Mouse (Mus musculus): ENCODE results near the gene Carf. TPM values are rescaled to one million over a fixed set of nuclear protein-coding genes. Genes with fewer than 3 reads are reported as not detected.
"Not testable (repeated sequence)": the region's sequence is repeated elsewhere in the genome, so short reads cannot be mapped to it uniquely, and the experiment has no call there.

Carf gene
- 7.6 and 8.9 TPM in 2 replicates for polyA plus RNA-seq (2015; fragmentation: Nextera tagmentation; extraction: Ambion mirVana)

DNA sequence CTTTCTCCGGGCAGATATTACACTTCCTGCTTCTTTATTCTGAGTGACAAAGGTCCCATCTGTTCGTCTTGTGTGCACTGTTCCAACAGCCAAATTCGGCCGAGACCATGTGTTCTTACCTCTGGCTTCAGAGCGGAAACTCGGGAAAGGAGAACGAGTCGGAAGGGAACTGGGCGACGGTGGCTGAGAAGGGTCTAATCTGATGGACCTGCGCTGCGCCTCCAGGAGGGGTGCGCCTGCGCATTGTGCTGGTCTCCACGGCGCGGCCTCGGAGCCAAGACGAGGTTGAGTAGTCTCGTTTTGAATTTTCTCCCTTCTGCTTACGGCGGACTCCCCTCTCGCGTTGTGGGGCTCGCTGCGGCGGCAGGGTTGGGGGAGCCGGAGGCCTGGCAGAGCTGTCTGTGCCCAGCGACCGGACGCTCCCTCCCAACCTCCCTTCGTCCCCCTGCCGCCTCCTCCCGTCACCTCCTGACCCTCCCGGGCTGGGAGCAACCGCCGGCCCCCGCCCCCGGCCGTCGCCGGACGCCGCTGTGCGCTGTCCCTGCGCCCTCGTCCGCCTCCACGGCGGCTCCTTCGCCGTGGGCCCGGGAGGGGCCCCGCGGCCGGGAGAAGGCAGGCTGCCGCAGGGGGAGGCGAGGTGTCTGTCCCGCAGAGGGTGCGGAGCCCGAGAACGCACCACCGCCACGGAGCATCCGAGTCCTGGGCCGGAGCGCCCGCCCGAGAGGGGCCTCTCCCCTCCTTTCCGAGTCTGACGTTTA is at the start of gene Carf, which contains the start of gene Wdr12:
Gene Carf (plus strand): TSS at position 224 of the 758 bp plus-strand sequence.
Gene Wdr12 (minus strand): TSS at position 622 of the 758 bp plus-strand sequence.
- Histone ChIP-seq H3K9ac (peak within 1 kb of the TSS; percentile 94), H3K4me3 (peak within 1 kb of the TSS; percentile 92), H3K27ac (peak within 1 kb of the TSS; percentile 98), H3K4me1 (replicated peaks) (peaks cover 16% of the 10 kb centered on the region), H3K27me3 (no peaks in the 10 kb centered on the region), H3K36me3 (peaks cover 7% of the 10 kb centered on the region), H3K9me3 (no peaks in the 10 kb centered on the region), H3K4me2 (peak within 1 kb of the TSS; percentile 86)
- WGBS = under 1% methylated on average over 69 of the region's 71 CpGs
- ATAC-seq (ENCODE audit: low FRiP score) = peak; percentile 98

DNA sequence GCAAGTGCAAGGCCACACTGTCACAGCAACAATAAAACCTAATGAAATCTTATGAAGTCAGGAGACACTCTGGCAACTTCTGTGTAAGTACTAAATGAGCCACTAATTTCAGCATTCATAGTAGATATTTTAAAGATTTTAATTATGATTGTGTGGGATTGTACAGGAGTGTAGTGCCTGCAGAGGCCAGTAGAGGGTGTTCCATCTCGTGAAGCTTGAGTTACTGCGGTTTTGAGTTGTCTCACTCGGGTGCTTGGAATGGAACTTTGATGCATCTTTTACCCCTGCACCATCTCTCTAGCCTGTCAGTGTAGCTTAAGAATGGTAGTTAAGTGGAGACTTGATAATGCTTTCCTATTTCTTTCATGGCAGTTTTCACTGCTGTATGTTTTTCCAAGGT is 43.4 kb upstream of the Carf start:
- no peak overlapping the region for H3K4me2 ChIP-seq
- no peaks in the 10 kb centered on the region for H3K36me3 ChIP-seq
- no peak overlapping the region for H3K4me3 ChIP-seq
- no peak overlapping the region for H3K27ac ChIP-seq
- no peaks in the 10 kb centered on the region for H3K4me1 ChIP-seq (replicated peaks)
- 41% methylated on average over 3 of the region's 3 CpGs for WGBS
- ATAC-seq (ENCODE audit: low FRiP score) = no peak
- no peaks in the 10 kb centered on the region for H3K27me3 ChIP-seq
- no peak overlapping the region for H3K9ac ChIP-seq
- no peaks in the 10 kb centered on the region for H3K9me3 ChIP-seq

DNA sequence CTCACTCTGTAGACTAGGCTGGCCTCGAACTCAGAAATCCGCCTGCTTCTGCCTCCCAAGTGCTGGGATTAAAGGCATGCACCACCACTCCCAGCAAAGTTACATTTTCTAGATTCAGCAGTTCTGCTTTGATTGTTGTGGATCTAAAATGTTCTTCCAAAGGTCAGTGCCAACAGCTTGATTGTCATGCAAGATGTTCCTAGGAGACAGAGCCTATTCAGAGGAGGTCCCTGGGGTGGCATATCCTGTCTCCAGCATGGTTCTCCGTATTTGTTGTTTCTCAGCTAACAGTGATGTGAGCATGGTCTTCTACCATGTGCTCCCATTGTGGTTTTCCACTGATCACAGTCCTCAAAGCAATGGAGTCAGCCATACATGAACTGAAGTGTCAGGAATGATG is 41.7 kb upstream of the Carf start:
- H3K4me3 ChIP-seq = no peak overlapping the region
- H3K9me3 ChIP-seq = no peaks in the 10 kb centered on the region
- H3K36me3 ChIP-seq = no peaks in the 10 kb centered on the region
- no peak for ATAC-seq (ENCODE audit: low FRiP score)
- 86% methylated on average over 3 of the region's 3 CpGs for WGBS
- H3K27ac ChIP-seq = no peak overlapping the region
- no peaks in the 10 kb centered on the region for H3K4me1 ChIP-seq (replicated peaks)
- H3K27me3 ChIP-seq = no peaks in the 10 kb centered on the region
- no peak overlapping the region for H3K4me2 ChIP-seq
- no peak overlapping the region for H3K9ac ChIP-seq

DNA sequence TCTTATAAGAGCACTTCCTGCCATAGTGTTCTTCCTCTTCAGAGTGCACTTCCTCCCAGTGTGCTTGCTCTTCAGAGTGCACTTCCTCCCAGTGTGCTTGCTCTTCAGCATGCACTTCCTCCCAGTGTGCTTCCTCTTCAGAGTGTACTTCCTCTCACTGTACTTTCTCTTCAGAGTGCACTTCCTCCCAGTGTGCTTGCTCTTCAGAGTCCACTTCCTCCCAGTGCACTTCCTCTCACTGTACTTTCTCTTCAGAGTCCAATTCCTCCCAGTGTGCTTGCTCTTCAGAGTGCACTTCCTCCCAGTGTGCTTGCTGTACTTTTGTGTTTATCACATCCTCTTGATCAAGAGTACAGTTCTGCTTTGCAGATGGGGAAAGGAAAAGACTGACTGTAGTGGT is 27.3 kb upstream of the Carf start:
- H3K9ac ChIP-seq; H3K4me2 ChIP-seq; ATAC-seq (ENCODE audit: low FRiP score); H3K27me3 ChIP-seq; H3K36me3 ChIP-seq; H3K4me3 ChIP-seq; H3K4me1 ChIP-seq (replicated peaks); H3K27ac ChIP-seq; H3K9me3 ChIP-seq: not testable (repeated sequence)

DNA sequence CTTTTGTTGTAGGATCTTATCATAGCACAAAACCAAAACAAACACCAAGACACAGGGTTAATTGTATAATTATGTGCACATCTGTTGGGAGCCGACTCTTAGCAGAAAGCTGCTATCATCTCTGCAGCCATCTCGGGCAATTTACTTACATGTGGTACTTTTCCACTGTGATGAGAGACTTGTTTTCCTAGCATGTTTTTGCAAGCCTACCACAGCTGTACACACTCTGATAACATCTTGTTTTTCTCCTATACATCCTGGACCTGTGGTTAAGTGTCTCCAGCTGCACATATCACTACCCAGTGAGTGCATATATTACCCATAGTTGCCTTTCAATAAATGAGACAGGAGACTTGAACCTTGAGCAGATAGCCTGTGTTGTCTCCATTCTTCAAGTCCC is 23.1 kb upstream of the Carf start:
- H3K4me1 ChIP-seq (replicated peaks) = no peaks in the 10 kb centered on the region
- H3K9ac ChIP-seq = no peak overlapping the region
- 87% methylated on average over 2 of the region's 2 CpGs for WGBS
- H3K36me3 ChIP-seq = peaks cover 29% of the 10 kb centered on the region
- ATAC-seq (ENCODE audit: low FRiP score) = no peak
- H3K27me3 ChIP-seq = no peaks in the 10 kb centered on the region
- no peaks in the 10 kb centered on the region for H3K9me3 ChIP-seq
- H3K4me2 ChIP-seq = no peak overlapping the region
- no peak overlapping the region for H3K4me3 ChIP-seq
- H3K27ac ChIP-seq = no peak overlapping the region

DNA sequence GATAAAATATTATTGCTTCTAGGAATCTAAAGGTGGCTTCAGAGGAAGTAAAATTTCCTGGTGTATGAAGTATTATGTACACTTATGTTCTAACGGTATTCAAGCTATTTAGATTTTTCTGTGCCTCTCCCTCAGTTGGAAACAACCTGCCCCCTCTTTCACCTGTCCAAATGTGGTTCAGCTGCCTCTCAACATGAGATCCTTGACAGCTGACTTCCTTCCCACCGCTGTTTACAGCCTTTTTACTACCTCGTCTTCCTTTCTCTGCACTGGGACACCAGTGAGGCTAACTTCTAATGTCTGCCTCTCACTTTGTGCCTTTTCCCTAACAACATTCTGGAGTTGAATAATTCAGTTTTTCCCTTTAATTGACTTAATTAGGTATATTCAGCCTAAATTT is 22.5 kb upstream of the Carf start:
- Histone ChIP-seq H3K27me3 (no peaks in the 10 kb centered on the region), H3K4me2 (no peak overlapping the region), H3K9me3 (no peaks in the 10 kb centered on the region), H3K9ac (no peak overlapping the region), H3K27ac (no peak overlapping the region), H3K36me3 (peaks cover 34% of the 10 kb centered on the region), H3K4me1 (replicated peaks) (no peaks in the 10 kb centered on the region), H3K4me3 (no peak overlapping the region)
- WGBS = 88% methylated on average over 3 of the region's 3 CpGs
- no peak for ATAC-seq (ENCODE audit: low FRiP score)

DNA sequence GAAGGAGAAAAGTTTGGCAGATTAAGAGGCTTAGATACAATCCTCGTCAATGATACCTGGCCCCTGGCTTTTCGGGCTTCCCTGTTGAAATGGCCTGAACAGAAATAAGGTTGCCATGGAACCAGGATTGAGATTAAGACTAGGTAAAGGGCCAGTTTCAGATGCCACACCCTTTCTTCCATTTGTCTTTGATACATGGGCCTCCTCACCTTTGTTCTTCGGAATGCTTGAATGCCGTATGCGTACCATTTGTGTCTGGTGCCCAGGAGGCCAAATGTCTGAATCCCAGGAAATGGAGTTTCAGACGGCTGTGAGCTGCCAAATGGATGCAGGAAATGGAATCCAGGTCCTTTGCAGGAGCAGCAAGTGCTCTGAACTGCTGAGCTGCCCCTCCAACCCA is 21.6 kb upstream of the Carf start:
- no peak for ATAC-seq (ENCODE audit: low FRiP score)
- H3K4me1 ChIP-seq (replicated peaks) = no peaks in the 10 kb centered on the region
- no peak overlapping the region for H3K4me3 ChIP-seq
- no peaks in the 10 kb centered on the region for H3K9me3 ChIP-seq
- H3K27me3 ChIP-seq = no peaks in the 10 kb centered on the region
- whole genome bisulfite sequencing = 92% methylated on average over 6 of the region's 6 CpGs
- H3K36me3 ChIP-seq = peaks cover 38% of the 10 kb centered on the region
- no peak overlapping the region for H3K27ac ChIP-seq
- H3K4me2 ChIP-seq = no peak overlapping the region
- H3K9ac ChIP-seq = no peak overlapping the region

DNA sequence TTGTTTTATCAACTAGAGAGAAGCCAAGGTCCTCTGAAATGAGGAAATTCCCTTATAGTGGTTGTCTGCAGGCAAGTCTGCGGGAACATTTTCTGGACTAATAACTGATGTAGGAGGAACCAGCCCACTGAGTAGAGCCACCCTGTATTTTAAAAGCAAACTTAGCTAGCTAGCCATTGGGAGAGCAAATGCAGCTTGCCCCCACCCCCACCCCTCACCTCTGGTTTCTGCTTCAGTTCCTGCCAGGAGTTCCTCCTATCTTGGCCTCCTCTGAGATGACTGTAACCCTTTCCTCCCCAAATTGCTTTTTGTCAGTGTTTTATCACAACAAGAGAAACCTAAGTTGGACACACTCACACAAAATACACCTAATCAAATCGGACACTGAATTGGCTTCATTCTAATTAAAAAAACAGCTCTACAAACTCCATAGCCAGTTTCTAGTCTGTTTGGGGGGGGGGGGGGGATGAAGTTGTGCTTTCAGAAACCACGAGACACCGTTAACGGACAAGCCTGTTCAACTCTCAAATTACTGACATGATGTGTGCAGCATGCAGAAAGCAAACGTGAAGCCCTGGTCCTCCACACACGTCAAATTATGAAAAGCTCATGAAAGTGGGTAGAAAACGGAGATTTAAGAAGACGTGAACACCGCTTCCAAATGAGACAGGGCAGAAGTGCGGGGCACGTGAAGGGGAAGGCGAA is 1.3 kb upstream of the Carf start:
- peaks cover 16% of the 10 kb centered on the region for H3K4me1 ChIP-seq (replicated peaks)
- H3K4me2 ChIP-seq = peak overlapping the region; percentile 86
- H3K9ac ChIP-seq = peak overlapping the region; percentile 94
- no peaks in the 10 kb centered on the region for H3K9me3 ChIP-seq
- 10% methylated on average over 13 of the region's 13 CpGs for WGBS
- ATAC-seq (ENCODE audit: low FRiP score) = no peak
- peaks cover 20% of the 10 kb centered on the region for H3K36me3 ChIP-seq
- H3K27me3 ChIP-seq = no peaks in the 10 kb centered on the region
- H3K4me3 ChIP-seq = peak overlapping the region; percentile 92
- no peak overlapping the region for H3K27ac ChIP-seq

DNA sequence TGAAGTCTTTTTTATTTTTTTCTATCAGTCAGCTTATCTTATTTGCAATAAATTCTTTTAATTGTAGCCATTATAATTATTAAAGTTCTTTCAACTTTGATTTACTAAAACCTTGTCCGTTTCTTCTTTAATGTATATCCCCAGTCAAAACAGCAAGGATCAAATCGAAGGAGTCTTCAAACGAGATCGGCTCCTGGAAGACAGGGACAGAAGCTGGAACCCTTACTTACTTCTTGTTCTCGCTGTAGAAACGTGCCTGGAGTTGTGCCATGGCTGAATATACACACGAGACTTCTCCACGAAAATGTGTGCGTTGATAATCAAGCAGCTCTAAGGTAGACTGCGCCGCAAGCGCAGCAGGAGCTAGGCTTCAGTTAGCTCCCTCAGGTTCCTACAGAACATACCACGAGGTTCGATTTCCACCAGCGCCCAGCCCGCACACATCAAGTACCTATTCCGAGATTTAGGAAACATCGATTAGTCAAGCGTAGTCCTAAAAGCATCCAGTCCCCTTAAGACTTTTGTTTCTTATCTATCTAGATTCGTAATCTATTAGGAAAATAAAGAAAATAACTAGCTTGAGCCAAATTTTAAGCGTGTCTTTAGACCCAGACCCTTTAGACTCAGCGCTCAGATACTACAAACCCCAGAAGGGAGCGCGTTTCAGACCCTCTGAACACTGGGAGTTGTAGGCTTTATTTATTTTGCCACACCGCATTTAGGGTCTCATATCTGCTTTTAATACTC is 597 bp upstream of the Carf start:
- H3K36me3 ChIP-seq = peaks cover 14% of the 10 kb centered on the region
- no peaks in the 10 kb centered on the region for H3K9me3 ChIP-seq
- peak overlapping the region; percentile 92 for H3K4me3 ChIP-seq
- under 1% methylated on average over 25 of the region's 25 CpGs for WGBS
- peak overlapping the region; percentile 94 for H3K9ac ChIP-seq
- peak overlapping the region; percentile 86 for H3K4me2 ChIP-seq
- H3K4me1 ChIP-seq (replicated peaks) = peaks cover 16% of the 10 kb centered on the region
- H3K27ac ChIP-seq = peak overlapping the region; percentile 98
- no peaks in the 10 kb centered on the region for H3K27me3 ChIP-seq
- peak; percentile 95 for ATAC-seq (ENCODE audit: low FRiP score)

DNA sequence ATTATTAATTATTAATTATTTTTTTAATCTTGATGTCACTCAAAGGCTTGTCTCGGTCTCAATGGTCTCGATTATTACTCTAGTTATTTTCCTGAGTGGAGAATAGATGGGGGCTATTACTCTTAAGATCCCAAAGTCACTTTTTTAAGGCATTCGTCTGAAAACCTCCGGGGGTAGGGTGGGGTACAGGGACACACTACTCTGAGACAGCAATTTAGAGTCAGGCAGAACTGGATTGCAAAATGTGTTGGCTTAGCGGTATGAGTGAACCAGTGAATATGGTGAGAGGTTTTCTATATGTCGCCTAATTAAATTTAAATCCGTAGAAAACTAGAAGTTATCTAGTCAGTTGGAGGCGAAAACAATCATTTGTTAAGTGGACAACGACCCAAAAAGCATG is 792 bp downstream of the Carf start:
- Histone ChIP-seq H3K27me3 (no peaks in the 10 kb centered on the region), H3K36me3 (peaks cover 4% of the 10 kb centered on the region), H3K4me2 (peak overlapping the region; percentile 86), H3K9me3 (no peaks in the 10 kb centered on the region), H3K4me1 (replicated peaks) (peaks cover 16% of the 10 kb centered on the region), H3K27ac (peak overlapping the region; percentile 98; the same call in 1 of the 2 replicates), H3K9ac (peak overlapping the region; percentile 94), H3K4me3 (peak overlapping the region; percentile 92)
- 16% methylated on average over 9 of the region's 9 CpGs for WGBS
- ATAC-seq (ENCODE audit: low FRiP score) = no peak; the same call in 1 of the 2 replicates

DNA sequence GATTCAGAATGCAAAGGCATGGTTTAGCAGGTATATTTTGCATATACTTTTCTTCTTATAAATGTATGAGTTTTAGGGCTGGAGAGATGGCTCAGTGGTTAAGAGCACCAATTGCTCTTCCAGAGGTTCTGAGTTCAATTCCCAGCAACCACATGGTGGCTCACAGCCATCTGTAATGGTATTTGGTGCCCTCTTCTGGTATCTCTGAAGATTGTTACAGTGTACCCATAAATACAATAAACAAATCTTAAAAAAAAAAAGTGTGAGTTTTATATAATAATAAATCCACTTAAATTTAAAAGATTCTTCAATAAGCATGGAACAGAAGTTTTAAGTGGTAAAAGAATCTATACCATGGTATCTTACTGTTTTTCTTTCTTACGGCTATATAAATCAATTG is 6.5 kb downstream of the Carf start:
- Histone ChIP-seq H3K4me2 (no peak overlapping the region), H3K4me3 (no peak overlapping the region), H3K27me3 (no peaks in the 10 kb centered on the region), H3K4me1 (replicated peaks) (no peaks in the 10 kb centered on the region), H3K27ac (no peak overlapping the region), H3K9me3 (no peaks in the 10 kb centered on the region), H3K9ac (no peak overlapping the region), H3K36me3 (peaks cover 16% of the 10 kb centered on the region)
- 98% methylated on average over 1 of the region's 1 CpGs for WGBS
- ATAC-seq (ENCODE audit: low FRiP score) = no peak

DNA sequence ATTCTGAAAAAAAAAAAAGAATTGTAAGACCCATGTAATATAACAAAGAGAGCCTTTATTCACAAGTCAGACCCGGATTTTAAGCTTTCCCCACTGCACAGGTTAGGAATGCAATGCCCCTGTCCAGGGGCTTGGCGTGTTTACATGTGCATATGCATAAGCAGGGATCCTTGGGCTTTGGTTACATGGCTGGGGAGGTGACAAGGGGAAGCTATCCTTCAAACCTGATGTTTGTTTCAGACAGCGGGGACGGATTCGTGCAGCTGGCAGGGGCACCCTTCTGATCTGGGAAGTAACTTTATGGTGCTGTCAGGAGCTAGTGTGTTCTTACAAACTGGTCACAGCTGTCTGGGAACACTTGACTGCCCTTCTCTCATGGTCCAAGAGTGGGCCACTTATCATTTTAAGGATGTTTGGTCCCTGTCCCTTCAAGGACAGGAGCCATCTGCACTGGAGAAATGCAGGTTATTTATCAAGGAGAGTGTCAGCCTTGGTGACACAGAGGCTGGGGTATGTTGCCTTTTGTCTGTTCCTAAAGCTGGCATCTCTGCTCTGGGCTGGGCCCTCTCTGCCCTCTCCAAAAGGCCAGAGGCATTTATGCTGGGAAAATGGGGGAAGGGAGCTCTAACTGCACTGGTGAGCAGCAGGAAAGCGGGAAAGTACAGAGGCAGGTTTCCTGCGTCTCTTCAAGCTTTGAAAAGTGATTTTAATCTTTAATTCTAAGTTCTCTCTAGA is 19.8 kb downstream of the Carf start:
- H3K4me1 ChIP-seq (replicated peaks) = no peaks in the 10 kb centered on the region
- no peak overlapping the region for H3K4me2 ChIP-seq
- H3K27ac ChIP-seq = no peak overlapping the region
- H3K36me3 ChIP-seq = peaks cover 26% of the 10 kb centered on the region
- 83% methylated on average over 7 of the region's 7 CpGs for WGBS
- H3K27me3 ChIP-seq = no peaks in the 10 kb centered on the region
- no peak for ATAC-seq (ENCODE audit: low FRiP score)
- H3K9me3 ChIP-seq = 0 out of 2 replicates have a peak, but pooled peaks cover 4% of the 10 kb centered on the region
- no peak overlapping the region for H3K9ac ChIP-seq
- no peak overlapping the region for H3K4me3 ChIP-seq

All from hindbrain, embryonic 13.5 days (tissue).